Mouse (Mus musculus) brain, embryonic 14.5 days (tissue): ENCODE data around the gene Fam183b.
A peak's percentile ranks its signal among the peaks of the same experiment; 100 is the strongest.

Source experiments
- CTCF ChIP-seq: fragments of 200-500 bp; IDR thresholded peaks from 2 replicates; pipeline ENCODE4 v1.5.1; 2012; ENCODE audit warnings: inconsistent platforms, mild to moderate bottlenecking, moderate library complexity, borderline replicate concordance; ENCODE audit not compliant: insufficient read depth, insufficient read length; ENCODE audit errors: extremely low read depth
- POLR2A ChIP-seq: fragments of 200-500 bp; IDR thresholded peaks from 2 replicates; pipeline ENCODE4 v1.6.1; 2012; ENCODE audit warnings: mild to moderate bottlenecking, inconsistent platforms, borderline replicate concordance; ENCODE audit not compliant: poor library complexity, insufficient read depth, insufficient read length, severe bottlenecking; ENCODE audit errors: extremely low read depth

DNA sequence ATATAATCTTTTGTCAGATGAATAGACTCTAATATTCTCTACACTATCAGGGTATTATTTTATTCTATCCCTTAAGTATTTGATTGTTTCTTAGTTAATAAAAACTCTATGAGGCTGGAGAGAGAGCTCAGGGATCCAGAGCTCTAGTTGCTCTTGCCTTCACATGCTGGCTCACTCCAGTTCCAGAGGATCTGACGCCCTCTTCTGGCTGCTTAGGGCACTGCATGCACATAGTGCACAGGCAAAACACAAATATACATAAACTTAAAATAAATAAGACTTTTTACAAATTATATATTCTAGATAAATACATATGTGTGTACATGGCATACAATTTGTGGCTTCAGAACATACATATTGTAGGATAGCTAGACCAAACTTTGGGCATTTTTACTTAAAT is 10.2 kb upstream of the Fam183b start:
- TF ChIP-seq POLR2A (no peak), CTCF (peak; percentile 39; the same call in 1 of the 2 replicates)
